Comparison of ENCODE assay signal across 13 mouse cellular contexts in the genomic region with DNA sequence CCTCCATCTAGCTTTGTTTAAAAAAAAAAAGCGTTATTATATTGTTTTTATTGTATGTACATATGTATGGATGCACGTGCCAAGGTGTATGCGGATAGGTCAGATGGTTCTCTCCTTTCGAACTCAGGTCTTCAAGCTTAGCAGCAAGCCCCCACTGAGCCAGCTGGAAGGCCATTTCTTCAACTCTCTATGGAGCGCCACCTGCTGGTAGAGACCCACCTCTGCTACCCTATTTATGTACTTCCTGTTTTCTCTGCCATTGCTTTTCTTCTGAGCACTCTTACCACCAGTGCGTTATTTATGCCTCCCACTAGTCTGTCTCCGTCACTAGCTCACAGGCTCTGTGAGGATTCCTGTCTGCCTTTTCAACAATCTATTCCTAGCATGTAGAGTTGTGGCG.
A peak's percentile ranks its signal among the peaks of the same experiment; 100 is the strongest.
DNase-seq lines count a peak whose midpoint lies in the region; ATAC-seq and TF ChIP-seq lines count a peak whose summit lies in the region.
"Had no signal": no experiment of that assay in that cellular context is flagged by ENCODE, and none has a peak within 500 bp of the region (broad histone marks: within the 10 kb centered on the region; RNA-seq: fewer than 3 reads in every experiment).

No protein-coding gene starts in this region.

- no peaks in the 10 kb centered on the region for H3K27me3 ChIP-seq in heart, adult 2 months (ENCODE audit: control insufficient read depth, insufficient read depth, low read length)
- no peaks in the 10 kb centered on the region for H3K27me3 ChIP-seq in forebrain, embryonic 15.5 days
- H3K27me3 ChIP-seq: intestine, embryonic 15.5 days had no signal

- H3K4me3 ChIP-seq in heart, adult 2 months, result no peak overlapping the region
- H3K4me3 ChIP-seq in bone marrow macrophage, adult 2 months (ENCODE audit: insufficient read depth, low read length), result no peak overlapping the region
- no peak overlapping the region for H3K4me3 ChIP-seq in forebrain, embryonic 15.5 days
- H3K4me3 ChIP-seq: embryonic facial prominence, embryonic 10.5 days; intestine, embryonic 15.5 days had no signal

- intact Hi-C loops in heart, adult 2 months (cut with DNase I), result no loop called here

- TF ChIP-seq POLR2A in heart, adult 2 months (IDR thresholded peaks at IDR 0.05; ENCODE audit: insufficient read depth, low read depth, low read length), result no peak
- no peak for TF ChIP-seq POLR2A in bone marrow macrophage, adult 2 months (IDR thresholded peaks at IDR 0.05; ENCODE audit: borderline replicate concordance, low read depth, low read length)

- 81% methylated on average over 8 of the region's 8 CpGs for WGBS in heart, adult 2 months
- 84% methylated on average over 8 of the region's 8 CpGs for WGBS in forebrain, embryonic 15.5 days

- peaks cover 5% of the 10 kb centered on the region; the same call in 1 of the 2 replicates for H3K9me3 ChIP-seq in forebrain, embryonic 15.5 days
- H3K9me3 ChIP-seq: intestine, embryonic 15.5 days had no signal

- H3K9ac ChIP-seq in heart, adult 2 months (ENCODE audit: low read depth, low read length), result no peak overlapping the region
- H3K9ac ChIP-seq in forebrain, embryonic 15.5 days (replicated peaks), result no peak overlapping the region
- H3K9ac ChIP-seq: intestine, embryonic 15.5 days had no signal

- peak; percentile 27; the same call in 1 of the 2 replicates for TF ChIP-seq CTCF in heart, adult 2 months (IDR thresholded peaks at IDR 0.05)
- TF ChIP-seq CTCF in bone marrow macrophage, adult 2 months (IDR thresholded peaks at IDR 0.05; ENCODE audit: low read depth, low read length), result peak; percentile 65

- no peaks in the 10 kb centered on the region for H3K36me3 ChIP-seq in heart, adult 2 months (ENCODE audit: control insufficient read depth, insufficient read depth, low read length)
- no peaks in the 10 kb centered on the region for H3K36me3 ChIP-seq in forebrain, embryonic 15.5 days
- H3K36me3 ChIP-seq: embryonic facial prominence, embryonic 10.5 days; intestine, embryonic 15.5 days had no signal

- no peak overlapping the region for H3K4me2 ChIP-seq in forebrain, embryonic 15.5 days (replicated peaks)
- H3K4me2 ChIP-seq: intestine, embryonic 15.5 days had no signal

- DNase-seq in heart, adult 2 months, result no peak
- no peak for DNase-seq in heart, postnatal 4 days
- peak; percentile 70 for DNase-seq in A20 (ENCODE audit: low read depth, low spot score)
- DNase-seq in kidney, postnatal 25 days, result no peak
- no peak for DNase-seq in yolk sac, embryonic 10.5 days (ENCODE audit: low spot score)
- DNase-seq: adrenal gland, postnatal 10 days; layer of hippocampus, postnatal 36 days; lung, adult 18-20 months had no signal

- H3K79me2 ChIP-seq in heart, adult 2 months (replicated peaks; ENCODE audit: control insufficient read depth, insufficient read depth, low read length), result no peaks in the 10 kb centered on the region

- H3K4me1 ChIP-seq in heart, adult 2 months (ENCODE audit: control insufficient read depth, insufficient read depth, low read length), result no peaks in the 10 kb centered on the region
- no peaks in the 10 kb centered on the region for H3K4me1 ChIP-seq in bone marrow macrophage, adult 2 months (ENCODE audit: control insufficient read depth, insufficient read depth, low read length)
- H3K4me1 ChIP-seq in forebrain, embryonic 15.5 days, result no peaks in the 10 kb centered on the region
- H3K4me1 ChIP-seq: embryonic facial prominence, embryonic 10.5 days; intestine, embryonic 15.5 days had no signal

- H3K27ac ChIP-seq in heart, adult 2 months, result no peak overlapping the region
- H3K27ac ChIP-seq in bone marrow macrophage, adult 2 months (ENCODE audit: insufficient read depth, low read depth, low read length), result no peak overlapping the region
- no peak overlapping the region for H3K27ac ChIP-seq in forebrain, embryonic 15.5 days (replicated peaks)
- H3K27ac ChIP-seq: embryonic facial prominence, embryonic 10.5 days; intestine, embryonic 15.5 days had no signal

- ATAC-seq in monocyte, adult 5-6 weeks (replicated peaks; ENCODE audit: insufficient number of reproducible peaks, low FRiP score, low TSS enrichment, poor library complexity, severe bottlenecking), result peak; percentile 43; the same call in 1 of the 2 replicates
- ATAC-seq in forebrain, embryonic 15.5 days (replicated peaks), result no peak
- ATAC-seq: intestine, embryonic 15.5 days had no signal

- no peak for TF ChIP-seq EP300 in heart, adult 2 months (IDR thresholded peaks at IDR 0.05; ENCODE audit: insufficient read depth, low read depth, low read length)
